Mouse (Mus musculus): ENCODE results near the gene Olfr1496.
"Not testable (repeated sequence)": the region's sequence is repeated elsewhere in the genome, so short reads cannot be mapped to it uniquely, and the experiment has no call there.

Gene Olfr1496

GRCm38 (mm10) chr19:13777578-13777977, at the start of gene Olfr1496:
TSS of gene Olfr1496 (plus strand) at chr19:13777878.
- DNase-seq (ENCODE audit: inconsistent age in 2 of 2, low spot score in 1 of 2): no peak

- DNase-seq (ENCODE audit: inconsistent age in 2 of 2, low spot score in 1 of 2): no peak
Observed at GRCm38 (mm10) chr19:13739428-13739827, 38.2 kb upstream of the Olfr1496 start, which contains the start of gene Olfr1494. TSS of gene Olfr1494 (plus strand) at chr19:13739728.

- no peak for DNase-seq (ENCODE audit: inconsistent age in 2 of 2, low spot score in 1 of 2)
Observed at GRCm38 (mm10) chr19:13749366-13749765, 28.3 kb upstream of the Olfr1496 start.

- no peak for DNase-seq (ENCODE audit: inconsistent age in 2 of 2, low spot score in 1 of 2)
Observed at GRCm38 (mm10) chr19:13764306-13764705, 13.4 kb upstream of the Olfr1496 start, which contains the start of gene Olfr1495. TSS of gene Olfr1495 (plus strand) at chr19:13764606.

- DNase-seq (ENCODE audit: inconsistent age in 2 of 2, low spot score in 1 of 2): no peak
Observed at GRCm38 (mm10) chr19:13768565-13769276, 9.0 kb upstream of the Olfr1496 start.

- DNase-seq (ENCODE audit: inconsistent age in 2 of 2, low spot score in 1 of 2): no peak
Observed at GRCm38 (mm10) chr19:13798102-13798501, 20.4 kb downstream of the Olfr1496 start, which contains the start of gene Olfr1497. TSS of gene Olfr1497 (minus strand) at chr19:13798202.

GRCm38 (mm10) chr19:13805486-13805885, 27.8 kb downstream of the Olfr1496 start:
- DNase-seq (ENCODE audit: inconsistent age in 2 of 2, low spot score in 1 of 2): not testable (repeated sequence)

GRCm38 (mm10) chr19:13812823-13813222, 35.1 kb downstream of the Olfr1496 start:
- no peak for DNase-seq (ENCODE audit: inconsistent age in 2 of 2, low spot score in 1 of 2)

GRCm38 (mm10) chr19:13818827-13819226, 41.1 kb downstream of the Olfr1496 start:
- DNase-seq (ENCODE audit: inconsistent age in 2 of 2, low spot score in 1 of 2): no peak

- no peak for DNase-seq (ENCODE audit: inconsistent age in 2 of 2, low spot score in 1 of 2)
Observed at GRCm38 (mm10) chr19:13819347-13819746, 41.7 kb downstream of the Olfr1496 start, which contains the start of gene Olfr1499. TSS of gene Olfr1499 (minus strand) at chr19:13819447.

GRCm38 (mm10) chr19:13820847-13821246, 43.2 kb downstream of the Olfr1496 start:
- no peak for DNase-seq (ENCODE audit: inconsistent age in 2 of 2, low spot score in 1 of 2)

GRCm38 (mm10) chr19:13828447-13828846, 50.8 kb downstream of the Olfr1496 start:
- DNase-seq (ENCODE audit: inconsistent age in 2 of 2, low spot score in 1 of 2): no peak

- DNase-seq (ENCODE audit: inconsistent age in 2 of 2, low spot score in 1 of 2): no peak
Observed at GRCm38 (mm10) chr19:13830388-13830787, 52.7 kb downstream of the Olfr1496 start, which contains the start of gene Olfr1500. TSS of gene Olfr1500 (minus strand) at chr19:13830488.

Measured in adrenal gland, adult (tissue).